Mouse (Mus musculus): ENCODE measurements at regions not wholly inside any gene's neighbourhood (a gene's known extent, or its start where the extent isn't known, plus 50 kb on each side); places are given as distances from the start of the nearest gene placed in this dataset.

GRCm38 (mm10) chr2:99934209-99934608, 1267.1 kb upstream of the Gm10800 start:
- Histone ChIP-seq H3K36me3 (ENCODE audit: control insufficient read depth, insufficient read depth, low read length) (no peaks in the 10 kb centered on the region), H3K9ac (ENCODE audit: low read length) (no peak overlapping the region), H3K27ac (ENCODE audit: low read depth, low read length) (no peak overlapping the region), H3K4me1 (ENCODE audit: control insufficient read depth, insufficient read depth, low read length) (no peaks in the 10 kb centered on the region), H3K9me3 (ENCODE audit: control insufficient read depth, low read length) (no peaks in the 10 kb centered on the region), H3K27me3 (ENCODE audit: control insufficient read depth, insufficient read depth, low read length) (no peaks in the 10 kb centered on the region), H3K4me3 (ENCODE audit: low read depth, low read length) (no peak overlapping the region), H3K4me2 (no peak overlapping the region)
- peak; percentile 57 for DNase-seq (ENCODE audit: low spot score, missing footprints)
- ATAC-seq (ENCODE audit: low FRiP score) = no peak
- 39% methylated on average over 1 of the region's 1 CpGs for WGBS
